Mouse (Mus musculus) embryonic fibroblast, embryonic 13.5 days (primary cell): ENCODE data around the gene Haus5.

Experiments
- CTCF ChIP-seq: IDR thresholded peaks from 2 replicates; pipeline ENCODE4 v1.5.1; 2011; ENCODE audit warnings: mild to moderate bottlenecking, control low read depth, low read length, moderate library complexity, borderline replicate concordance; ENCODE audit not compliant: insufficient read depth
- POLR2A ChIP-seq: IDR thresholded peaks from 2 replicates; pipeline ENCODE4 v1.6.1; 2011; ENCODE audit warnings: low read depth, mild to moderate bottlenecking, control low read depth, low read length, moderate library complexity

DNA sequence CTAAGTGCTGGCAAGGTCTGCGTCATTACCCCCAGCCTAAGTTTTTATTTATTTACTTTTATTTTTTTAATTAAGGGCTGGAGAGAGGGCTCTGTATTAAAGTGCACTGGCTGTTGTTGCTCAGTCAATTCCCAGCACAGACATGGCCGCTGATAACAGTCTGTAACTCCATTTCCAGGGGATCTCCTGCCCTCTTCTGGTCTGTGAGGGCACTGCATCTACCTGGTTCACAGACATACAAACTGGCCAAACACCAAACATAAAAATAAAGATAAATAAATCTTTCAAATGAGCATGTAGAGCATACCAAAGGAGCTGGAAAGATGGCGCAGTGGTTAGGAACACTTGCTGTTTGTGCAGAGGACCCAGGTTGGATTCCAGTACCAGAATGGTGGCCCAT lies 45.6 kb downstream of the Haus5 start:
- TF ChIP-seq CTCF (0 out of 2 replicates have a peak, but pooled peaks have one; percentile 27), POLR2A (no peak)
